Mouse (Mus musculus) intestine, postnatal 0 days (tissue): ENCODE measurements at regions not wholly inside any gene's neighbourhood (a gene's known extent, or its start where the extent isn't known, plus 50 kb on each side); places are given as distances from the start of the nearest gene placed in this dataset.

Source experiments
- ATAC-seq: fragments of 200-750 bp; cut with Nextera tagmentation; 2 replicates; pipeline ENCODE4 v1.8.0; 2017; ENCODE audit warnings: mild to moderate bottlenecking, moderate TSS enrichment, moderate library complexity
- H3K27ac ChIP-seq: fragments of 300-500 bp; sonication (generic); 2 replicates; pipeline ENCODE4 v1.5.1; 2014; ENCODE audit warnings: mild to moderate bottlenecking, low read depth, low read length, moderate library complexity
- H3K27me3 ChIP-seq: fragments of 300-500 bp; sonication (generic); replicated peaks from 2 replicates; pipeline ENCODE4 v1.6.1; 2014; ENCODE audit warnings: low read length, mixed read lengths; ENCODE audit not compliant: control insufficient read depth, insufficient read depth
- H3K36me3 ChIP-seq: fragments of 300-500 bp; sonication (generic); 2 replicates; pipeline ENCODE4 v1.6.1; 2014; ENCODE audit warnings: mild to moderate bottlenecking, moderate library complexity; ENCODE audit not compliant: control insufficient read depth, insufficient read depth
- H3K4me1 ChIP-seq: fragments of 300-500 bp; sonication (generic); replicated peaks from 2 replicates; pipeline ENCODE4 v1.6.1; 2014; ENCODE audit warnings: antibody characterized with exemption, low read length, mixed read lengths; ENCODE audit not compliant: control insufficient read depth, insufficient read depth
- H3K4me2 ChIP-seq: fragments of 300-500 bp; sonication (generic); replicated peaks from 2 replicates; pipeline ENCODE4 v1.6.1; 2014; ENCODE audit warnings: low read depth, mild to moderate bottlenecking, moderate library complexity
- H3K4me3 ChIP-seq: fragments of 300-500 bp; sonication (generic); 2 replicates; pipeline ENCODE4 v1.5.1; 2014; ENCODE audit warnings: low read depth, low read length
- H3K9ac ChIP-seq: fragments of 300-500 bp; sonication (generic); 2 replicates; pipeline ENCODE4 v1.6.1; 2014; ENCODE audit warnings: mild to moderate bottlenecking, low read depth, low read length
- H3K9me3 ChIP-seq: fragments of 300-500 bp; sonication (generic); 2 replicates; pipeline ENCODE4 v1.6.1; 2016; ENCODE audit warnings: mixed run types; ENCODE audit not compliant: control insufficient read depth
- CTCF ChIP-seq: sonication (generic); IDR thresholded peaks from 2 replicates; pipeline ENCODE4 v1.5.1; 2016; ENCODE audit warnings: low read depth, mild to moderate bottlenecking, control low read depth, antibody characterized with exemption, moderate library complexity
- WGBS: fragments of 180-500 bp; shearing (Covaris S2); extraction: QIAGEN DNeasy Blood & Tissue Kit; methylation state at CpG from one replicate; pipeline ENCODE4 v1.1.7; 2014; 5-methylcytosine and 5-hydroxymethylcytosine counted together

- Histone ChIP-seq H3K27ac (no peak overlapping the region), H3K4me2 (no peak overlapping the region), H3K9ac (no peak overlapping the region), H3K27me3 (no peaks in the 10 kb centered on the region), H3K4me3 (no peak overlapping the region), H3K36me3 (no peaks in the 10 kb centered on the region), H3K9me3 (no peaks in the 10 kb centered on the region), H3K4me1 (no peaks in the 10 kb centered on the region)
- no peak for TF ChIP-seq CTCF
- WGBS, result 83% methylated on average over 10 of the region's 10 CpGs
- ATAC-seq, result no peak
Observed at GRCm38 (mm10) chr10:118049330-118049729, 92.3 kb upstream of the Mdm1 start.

GRCm38 (mm10) chr10:118050152-118050641 is 91.4 kb upstream of the Mdm1 start:
- H3K4me3 ChIP-seq, result no peak overlapping the region
- no peak overlapping the region for H3K27ac ChIP-seq
- no peaks in the 10 kb centered on the region for H3K9me3 ChIP-seq
- no peak for ATAC-seq
- 59% methylated on average over 5 of the region's 5 CpGs for WGBS
- TF ChIP-seq CTCF, result no peak
- H3K4me2 ChIP-seq, result no peak overlapping the region
- no peaks in the 10 kb centered on the region for H3K27me3 ChIP-seq
- no peaks in the 10 kb centered on the region for H3K36me3 ChIP-seq
- no peak overlapping the region for H3K9ac ChIP-seq
- H3K4me1 ChIP-seq, result no peaks in the 10 kb centered on the region

GRCm38 (mm10) chr10:118052042-118052441 is 89.6 kb upstream of the Mdm1 start:
- H3K4me1 ChIP-seq, result no peaks in the 10 kb centered on the region
- ATAC-seq, result no peak
- H3K27me3 ChIP-seq, result no peaks in the 10 kb centered on the region
- H3K4me3 ChIP-seq, result no peak overlapping the region
- no peaks in the 10 kb centered on the region for H3K36me3 ChIP-seq
- H3K9me3 ChIP-seq, result no peaks in the 10 kb centered on the region
- no peak overlapping the region for H3K4me2 ChIP-seq
- H3K27ac ChIP-seq, result no peak overlapping the region
- H3K9ac ChIP-seq, result no peak overlapping the region
- 83% methylated on average over 11 of the region's 11 CpGs for WGBS
- no peak for TF ChIP-seq CTCF

- H3K4me2 ChIP-seq, result no peak overlapping the region
- no peaks in the 10 kb centered on the region for H3K9me3 ChIP-seq
- H3K9ac ChIP-seq, result no peak overlapping the region
- no peak overlapping the region for H3K27ac ChIP-seq
- no peak for ATAC-seq
- H3K4me3 ChIP-seq, result no peak overlapping the region
- H3K27me3 ChIP-seq, result no peaks in the 10 kb centered on the region
- H3K36me3 ChIP-seq, result no peaks in the 10 kb centered on the region
- no peaks in the 10 kb centered on the region for H3K4me1 ChIP-seq
- no peak for TF ChIP-seq CTCF
- 85% methylated on average over 12 of the region's 12 CpGs for WGBS
Observed at GRCm38 (mm10) chr10:118052477-118052876, 89.1 kb upstream of the Mdm1 start.

GRCm38 (mm10) chr10:118053037-118053436 is 88.6 kb upstream of the Mdm1 start:
- no peak overlapping the region for H3K4me2 ChIP-seq
- no peak overlapping the region for H3K9ac ChIP-seq
- H3K4me1 ChIP-seq, result no peaks in the 10 kb centered on the region
- no peaks in the 10 kb centered on the region for H3K27me3 ChIP-seq
- no peak overlapping the region for H3K4me3 ChIP-seq
- H3K27ac ChIP-seq, result no peak overlapping the region
- no peaks in the 10 kb centered on the region for H3K36me3 ChIP-seq
- WGBS, result 90% methylated on average over 5 of the region's 5 CpGs
- ATAC-seq, result no peak
- H3K9me3 ChIP-seq, result no peaks in the 10 kb centered on the region
- TF ChIP-seq CTCF, result no peak

DNA sequence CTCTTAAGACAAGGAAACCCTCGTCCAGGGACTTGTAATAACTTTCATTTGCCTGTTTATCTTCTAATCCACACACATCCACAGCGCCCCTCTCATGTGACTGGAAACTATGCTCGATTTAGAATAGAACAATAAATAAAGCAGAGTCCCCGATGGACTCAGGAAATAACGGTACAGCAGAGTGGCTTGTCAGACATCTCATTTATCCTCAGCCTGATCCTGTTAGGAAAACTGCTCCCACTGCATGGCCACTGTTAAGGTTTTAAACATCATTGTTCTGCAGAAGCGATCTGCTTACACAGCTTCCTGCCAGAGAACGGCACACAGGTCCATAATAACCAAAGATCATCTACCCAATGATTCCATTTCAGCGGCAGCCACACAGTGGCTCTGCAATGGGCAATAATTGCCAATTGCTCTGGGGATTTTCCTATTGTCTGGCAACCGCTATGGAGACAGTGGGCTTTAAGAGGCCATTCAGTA is 84.8 kb upstream of the Mdm1 start:
- Histone ChIP-seq H3K27ac (no peak overlapping the region), H3K9ac (no peak overlapping the region), H3K36me3 (no peaks in the 10 kb centered on the region), H3K4me2 (no peak overlapping the region), H3K9me3 (no peaks in the 10 kb centered on the region), H3K4me3 (no peak overlapping the region), H3K4me1 (no peaks in the 10 kb centered on the region), H3K27me3 (no peaks in the 10 kb centered on the region)
- no peak for ATAC-seq
- TF ChIP-seq CTCF, result no peak
- WGBS, result 42% methylated on average over 9 of the region's 9 CpGs

DNA sequence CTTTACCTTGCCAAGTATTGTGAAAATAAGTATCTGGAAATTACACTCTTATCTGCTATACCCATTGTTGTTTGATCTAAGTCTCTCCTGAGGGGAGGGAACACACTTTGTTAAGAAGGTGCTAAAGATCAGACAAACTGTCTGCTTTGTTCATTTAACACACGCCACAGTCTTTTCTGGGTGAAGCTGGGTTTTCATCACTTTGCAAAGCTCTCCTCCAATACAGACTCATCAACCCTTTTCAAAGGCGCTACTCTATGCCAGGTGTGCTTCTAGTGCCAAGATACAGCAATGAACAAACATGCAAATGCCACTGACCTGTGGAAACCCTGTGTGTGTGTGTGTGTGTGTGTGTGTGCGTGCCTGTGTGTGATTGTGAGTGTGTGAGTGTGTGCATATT is 84.1 kb upstream of the Mdm1 start:
- Histone ChIP-seq H3K9me3 (no peaks in the 10 kb centered on the region), H3K4me3 (no peak overlapping the region), H3K36me3 (no peaks in the 10 kb centered on the region), H3K4me2 (no peak overlapping the region), H3K9ac (no peak overlapping the region), H3K4me1 (no peaks in the 10 kb centered on the region), H3K27ac (no peak overlapping the region), H3K27me3 (no peaks in the 10 kb centered on the region)
- WGBS, result 71% methylated on average over 3 of the region's 3 CpGs
- TF ChIP-seq CTCF, result no peak
- ATAC-seq, result no peak
